Mouse (Mus musculus) kidney, adult 2 months (tissue): ENCODE data around the gene Olfr1346.
"Not testable (repeated sequence)": the region's sequence is repeated elsewhere in the genome, so short reads cannot be mapped to it uniquely, and the experiment has no call there.

Experiments used
- CTCF ChIP-seq: fragments of 200-500 bp; conservative IDR thresholded peaks from 2 replicates; pipeline ENCODE4 v1.5.1; 2011; ENCODE audit warnings: low read depth, mild to moderate bottlenecking, control low read depth, low read length, moderate library complexity, mixed read lengths; ENCODE audit not compliant: insufficient read depth, insufficient read length
- POLR2A ChIP-seq: fragments of 200-500 bp; IDR thresholded peaks from one replicate; pipeline ENCODE4 v1.6.1; 2011; ENCODE audit warnings: low read depth, low read length, control low read depth

DNA sequence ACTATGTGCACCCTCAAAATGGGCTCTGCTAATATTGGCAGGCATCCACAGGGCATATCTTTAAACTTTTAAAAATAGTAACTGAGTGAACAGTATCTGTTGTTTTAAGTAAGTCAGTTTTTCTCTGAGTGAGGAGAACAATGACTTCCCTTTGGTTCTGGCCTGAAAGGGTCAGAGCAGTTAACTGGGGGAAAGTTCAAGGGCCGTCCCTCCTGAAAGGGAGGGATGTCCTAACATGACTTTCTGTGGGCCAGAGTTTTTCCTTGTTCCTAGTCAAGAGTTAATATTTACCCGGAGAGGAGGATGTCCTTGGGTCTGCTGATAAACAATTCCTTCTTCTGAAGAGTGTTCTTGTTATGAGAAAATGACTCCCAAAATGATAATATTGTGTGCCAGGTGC lies 10.7 kb downstream of the Olfr1346 start:
- not testable (repeated sequence) for TF ChIP-seq POLR2A, CTCF
